Mouse (Mus musculus) G1E-ER4 (cell line): Measurements from ENCODE around the gene Esp31. TPM values are rescaled to one million over a fixed set of nuclear protein-coding genes. Genes with fewer than 3 reads are reported as not detected.

Experiments used
- GATA1 ChIP-seq: IDR thresholded peaks from one replicate; pipeline ENCODE4 v1.8.0; 2012; ENCODE audit warnings: low read length, inconsistent platforms
- polyA plus RNA-seq: library from polyadenylated mRNA; stranded (reverse); fragments of >175 nt; gene quantifications from 2 replicates; pipeline ENCODE4 v1.2.3, GENCODE M21; 2012

Gene Esp31
- polyA plus RNA-seq = not detected in 2 replicates

- TF ChIP-seq GATA1 = no peak
Measured at GRCm38 (mm10) chr17:38639147-38639546, at the start of gene Esp31. TSS of gene Esp31 (plus strand) at chr17:38639447.

Other genes with a start within 250 kb of the Esp31 start
- not detected in 2 replicates for gene Esp36, start 219.3 kb upstream of the Esp31 start, polyA plus RNA-seq
- not detected in 2 replicates for gene Esp34, start 85.3 kb upstream of the Esp31 start, polyA plus RNA-seq